Comparison of ENCODE assay signal across 9 mouse cellular contexts in genomic region chr14:117879313-117879712, GRCm38 (mm10).
A peak's percentile ranks its signal among the peaks of the same experiment; 100 is the strongest.
DNase-seq lines count a peak whose midpoint lies in the region; ATAC-seq and TF ChIP-seq lines count a peak whose summit lies in the region.
"Had no signal": no experiment of that assay in that cellular context is flagged by ENCODE, and none has a peak within 500 bp of the region (broad histone marks: within the 10 kb centered on the region; RNA-seq: fewer than 3 reads in every experiment).

No protein-coding gene starts in this region.

- no peak for TF ChIP-seq EP300 in heart, postnatal 0 days (IDR thresholded peaks at IDR 0.05; ENCODE audit: low read depth)

- H3K4me2 ChIP-seq in heart, postnatal 0 days (ENCODE audit: low read depth, low read length) = no peak overlapping the region
- H3K4me2 ChIP-seq in lung, embryonic 16.5 days (ENCODE audit: low read depth, low read length) = peak overlapping the region; percentile 17; the same call in 1 of the 2 replicates
- H3K4me2 ChIP-seq: neural tube, embryonic 15.5 days had no signal

- H3K4me3 ChIP-seq in heart, postnatal 0 days (ENCODE audit: low read depth, low read length) = no peak overlapping the region
- H3K4me3 ChIP-seq in lung, embryonic 16.5 days (ENCODE audit: low read length) = no peak overlapping the region
- no peak overlapping the region for H3K4me3 ChIP-seq in bone marrow macrophage, adult 2 months (ENCODE audit: insufficient read depth, low read length)
- H3K4me3 ChIP-seq: neural tube, embryonic 15.5 days had no signal

- DNase-seq in heart, postnatal 0 days (ENCODE audit: low spot score) = no peak
- DNase-seq in heart, adult 8-10 months (ENCODE audit: low spot score) = no peak
- DNase-seq in lung, postnatal 25 days (ENCODE audit: low spot score) = no peak
- DNase-seq in lung, postnatal 10 days = peak; percentile 74
- DNase-seq in frontal cortex, postnatal 36 days (ENCODE audit: low spot score in 2 of 2) = no peak

- no peak overlapping the region for H3K27ac ChIP-seq in heart, postnatal 0 days (ENCODE audit: low read depth)
- H3K27ac ChIP-seq in lung, embryonic 16.5 days (ENCODE audit: low read length) = no peak overlapping the region
- H3K27ac ChIP-seq in bone marrow macrophage, adult 2 months (ENCODE audit: insufficient read depth, low read depth, low read length) = no peak overlapping the region
- H3K27ac ChIP-seq: neural tube, embryonic 15.5 days had no signal

- no peak overlapping the region for H3K9ac ChIP-seq in heart, postnatal 0 days (replicated peaks; ENCODE audit: low read depth, low read length)
- no peak overlapping the region for H3K9ac ChIP-seq in lung, embryonic 16.5 days (ENCODE audit: low read length)
- H3K9ac ChIP-seq: neural tube, embryonic 15.5 days had no signal

- no peaks in the 10 kb centered on the region for H3K27me3 ChIP-seq in heart, postnatal 0 days (ENCODE audit: control insufficient read depth, insufficient read depth, low read length)
- H3K27me3 ChIP-seq in lung, embryonic 16.5 days (ENCODE audit: control insufficient read depth, insufficient read depth, low read depth, low read length) = no peaks in the 10 kb centered on the region
- H3K27me3 ChIP-seq: neural tube, embryonic 15.5 days had no signal

- no peak; the same call in 1 of the 2 replicates for ATAC-seq in heart, postnatal 0 days (ENCODE audit: insufficient read depth, low read depth)
- peak; percentile 94 for ATAC-seq in lung, embryonic 16.5 days (ENCODE audit: low read depth)
- ATAC-seq in CD4-positive, CD25-positive, alpha-beta regulatory T cell, adult 4 months = no peak

- TF ChIP-seq CTCF in heart, postnatal 0 days (IDR thresholded peaks at IDR 0.05; ENCODE audit: low read depth) = peak; percentile 25; the same call in 1 of the 2 replicates
- 0 out of 2 replicates have a peak, but pooled peaks have one; percentile 8 for TF ChIP-seq CTCF in bone marrow macrophage, adult 2 months (IDR thresholded peaks at IDR 0.05; ENCODE audit: low read depth, low read length)

- H3K36me3 ChIP-seq in heart, postnatal 0 days (replicated peaks; ENCODE audit: control insufficient read depth, insufficient read depth, low read length) = no peaks in the 10 kb centered on the region
- H3K36me3 ChIP-seq in lung, embryonic 16.5 days (ENCODE audit: control insufficient read depth, insufficient read depth, low read length) = no peaks in the 10 kb centered on the region
- H3K36me3 ChIP-seq: neural tube, embryonic 15.5 days had no signal

- H3K4me1 ChIP-seq in heart, postnatal 0 days (ENCODE audit: control insufficient read depth, insufficient read depth) = no peaks in the 10 kb centered on the region
- no peaks in the 10 kb centered on the region for H3K4me1 ChIP-seq in lung, embryonic 16.5 days (replicated peaks; ENCODE audit: control insufficient read depth, insufficient read depth, low read length)
- H3K4me1 ChIP-seq in bone marrow macrophage, adult 2 months (ENCODE audit: control insufficient read depth, insufficient read depth, low read length) = no peaks in the 10 kb centered on the region
- H3K4me1 ChIP-seq: neural tube, embryonic 15.5 days had no signal

- WGBS in heart, postnatal 0 days = 64% methylated on average over 9 of the region's 9 CpGs
- WGBS in lung, embryonic 16.5 days = 55% methylated on average over 9 of the region's 9 CpGs

- TF ChIP-seq POLR2A in bone marrow macrophage, adult 2 months (IDR thresholded peaks at IDR 0.05; ENCODE audit: borderline replicate concordance, low read depth, low read length) = no peak

- no peaks in the 10 kb centered on the region for H3K9me3 ChIP-seq in heart, postnatal 0 days (replicated peaks; ENCODE audit: control insufficient read depth, low read length)
- H3K9me3 ChIP-seq in lung, embryonic 16.5 days (ENCODE audit: control insufficient read depth, low read length) = no peaks in the 10 kb centered on the region
- H3K9me3 ChIP-seq: neural tube, embryonic 15.5 days had no signal
